Mouse (Mus musculus): Measurements from ENCODE around the gene Plekhd1. TPM values are rescaled to one million over a fixed set of nuclear protein-coding genes. Genes with fewer than 3 reads are reported as not detected.
A peak's percentile ranks its signal among the peaks of the same experiment; 100 is the strongest.

The Plekhd1 gene
- 7.4 and 8.8 TPM in 2 replicates for polyA plus RNA-seq (2012; rRNA removed)

DNA sequence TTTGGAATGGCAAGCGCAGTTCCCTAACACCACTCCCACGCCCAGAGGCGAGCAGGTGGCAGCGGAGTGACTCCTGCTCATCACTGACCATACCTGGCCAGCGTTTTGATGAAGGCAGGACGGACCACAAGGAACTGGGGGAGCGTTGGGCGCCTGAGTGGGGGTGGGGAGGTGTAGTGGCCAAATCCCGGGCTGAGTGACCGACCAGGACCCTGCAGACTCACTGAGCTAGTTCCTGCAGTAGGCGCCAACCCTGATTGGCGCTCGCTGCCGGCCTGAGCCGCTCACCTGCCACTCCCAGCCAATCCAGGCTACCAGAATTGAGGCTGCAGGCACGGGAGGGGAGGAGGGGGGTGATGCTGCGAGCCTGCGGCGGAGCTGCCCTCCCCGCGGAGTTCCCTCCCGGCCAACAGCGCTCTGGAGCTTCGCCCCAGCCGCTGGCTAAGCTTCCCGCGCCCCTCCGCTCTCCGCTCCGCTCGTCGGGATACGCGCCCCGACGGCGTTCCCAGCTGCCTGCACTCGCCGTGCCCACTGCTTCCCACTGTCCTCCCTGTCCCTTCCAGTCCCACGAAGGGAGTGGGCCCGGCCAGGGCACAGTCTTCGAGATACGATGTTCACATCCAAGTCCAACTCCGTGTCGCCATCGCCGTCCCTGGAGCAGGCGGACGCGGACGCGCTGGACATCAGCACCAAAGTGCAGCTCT is at the start of gene Plekhd1:
Gene Plekhd1, plus strand, starts transcription at position 323 of the 704 bp plus-strand sequence.
- Histone ChIP-seq H3K4me1 (ENCODE audit: control insufficient read depth, insufficient read depth, low read length) (0 out of 2 replicates have a peak, but pooled peaks cover 2% of the 10 kb centered on the region), H3K27me3 (replicated peaks; ENCODE audit: control insufficient read depth, insufficient read depth, low read length) (no peaks in the 10 kb centered on the region), H3K27ac (ENCODE audit: insufficient read depth, low read depth, low read length) (peak within 1 kb of the TSS; percentile 22), H3K36me3 (ENCODE audit: control insufficient read depth, insufficient read depth, low read length) (no peaks in the 10 kb centered on the region), H3K4me3 (ENCODE audit: insufficient read depth, low read depth, low read length) (peak within 1 kb of the TSS; percentile 51)
- peak; percentile 82 for DNase-seq
- 2% methylated on average over 51 of the region's 52 CpGs for WGBS
- TF ChIP-seq POLR2A (IDR thresholded peaks at IDR 0.05; ENCODE audit: low read depth, low read length): no peak
- TF ChIP-seq CTCF (conservative IDR thresholded peaks at IDR 0.05; ENCODE audit: insufficient read depth, insufficient read length, low read depth, low read length): no peak

- peak; percentile 67 for DNase-seq
- peak overlapping the region; percentile 76 for H3K4me3 ChIP-seq (ENCODE audit: insufficient read depth, low read depth, low read length)
- H3K27ac ChIP-seq (ENCODE audit: insufficient read depth, low read depth, low read length): no peak overlapping the region
- H3K27me3 ChIP-seq (replicated peaks; ENCODE audit: control insufficient read depth, insufficient read depth, low read length): no peaks in the 10 kb centered on the region
- WGBS: 2% methylated on average over 48 of the region's 48 CpGs
- H3K36me3 ChIP-seq (ENCODE audit: control insufficient read depth, insufficient read depth, low read length): no peaks in the 10 kb centered on the region
- TF ChIP-seq CTCF (conservative IDR thresholded peaks at IDR 0.05; ENCODE audit: insufficient read depth, insufficient read length, low read depth, low read length) (peak; percentile 71), POLR2A (IDR thresholded peaks at IDR 0.05; ENCODE audit: low read depth, low read length) (no peak)
- H3K4me1 ChIP-seq (ENCODE audit: control insufficient read depth, insufficient read depth, low read length): peaks cover 17% of the 10 kb centered on the region
These were observed 49.4 kb upstream of the Plekhd1 start for GRCm38 (mm10) chr12:80642725-80643692.

- Histone ChIP-seq H3K27me3 (replicated peaks; ENCODE audit: control insufficient read depth, insufficient read depth, low read length) (no peaks in the 10 kb centered on the region), H3K27ac (ENCODE audit: insufficient read depth, low read depth, low read length) (peak within 1 kb of the TSS; percentile 69), H3K36me3 (ENCODE audit: control insufficient read depth, insufficient read depth, low read length) (no peaks in the 10 kb centered on the region), H3K4me3 (ENCODE audit: insufficient read depth, low read depth, low read length) (peak within 1 kb of the TSS; percentile 76), H3K4me1 (ENCODE audit: control insufficient read depth, insufficient read depth, low read length) (peaks cover 17% of the 10 kb centered on the region)
- DNase-seq: peak; percentile 97
- under 1% methylated on average over 50 of the region's 50 CpGs for WGBS
- TF ChIP-seq POLR2A (IDR thresholded peaks at IDR 0.05; ENCODE audit: low read depth, low read length): peak; percentile 36
- TF ChIP-seq CTCF (conservative IDR thresholded peaks at IDR 0.05; ENCODE audit: insufficient read depth, insufficient read length, low read depth, low read length): 0 out of 2 replicates have a peak, but pooled peaks have one; percentile 15
These were observed 48.5 kb upstream of the Plekhd1 start, which contains the start of the genes Slc39a9 and Erh for GRCm38 (mm10) chr12:80643693-80644505. Gene Slc39a9 (plus strand): TSS chr12:80643883. Gene Erh (minus strand): TSS chr12:80644341.

GRCm38 (mm10) chr12:80644506-80644868 is 47.9 kb upstream of the Plekhd1 start:
- H3K27ac ChIP-seq (ENCODE audit: insufficient read depth, low read depth, low read length): no peak overlapping the region
- DNase-seq: no peak

GRCm38 (mm10) chr12:80646377-80646776 is 46.0 kb upstream of the Plekhd1 start:
- no peak overlapping the region for H3K4me3 ChIP-seq (ENCODE audit: insufficient read depth, low read depth, low read length)

More at GRCm38 (mm10) chr12:80644506-80644868, 47.9 kb upstream of the Plekhd1 start:
- no peak for TF ChIP-seq CTCF (conservative IDR thresholded peaks at IDR 0.05; ENCODE audit: insufficient read depth, insufficient read length, low read depth, low read length)
- TF ChIP-seq POLR2A (IDR thresholded peaks at IDR 0.05; ENCODE audit: low read depth, low read length): no peak
- H3K4me1 ChIP-seq (ENCODE audit: control insufficient read depth, insufficient read depth, low read length): peaks cover 17% of the 10 kb centered on the region
- H3K27me3 ChIP-seq (replicated peaks; ENCODE audit: control insufficient read depth, insufficient read depth, low read length): no peaks in the 10 kb centered on the region
- H3K4me3 ChIP-seq (ENCODE audit: insufficient read depth, low read depth, low read length): peak overlapping the region; percentile 76
- H3K36me3 ChIP-seq (ENCODE audit: control insufficient read depth, insufficient read depth, low read length): no peaks in the 10 kb centered on the region
- 2% methylated on average over 18 of the region's 18 CpGs for WGBS

GRCm38 (mm10) chr12:80653951-80654658 is 38.3 kb upstream of the Plekhd1 start:
- TF ChIP-seq POLR2A (IDR thresholded peaks at IDR 0.05; ENCODE audit: low read depth, low read length) (no peak), CTCF (conservative IDR thresholded peaks at IDR 0.05; ENCODE audit: insufficient read depth, insufficient read length, low read depth, low read length) (no peak)
- Histone ChIP-seq H3K4me3 (ENCODE audit: insufficient read depth, low read depth, low read length) (no peak overlapping the region), H3K36me3 (ENCODE audit: control insufficient read depth, insufficient read depth, low read length) (no peaks in the 10 kb centered on the region), H3K27ac (ENCODE audit: insufficient read depth, low read depth, low read length) (peak overlapping the region; percentile 37; the same call in 1 of the 2 replicates), H3K4me1 (ENCODE audit: control insufficient read depth, insufficient read depth, low read length) (peaks cover 7% of the 10 kb centered on the region), H3K27me3 (replicated peaks; ENCODE audit: control insufficient read depth, insufficient read depth, low read length) (no peaks in the 10 kb centered on the region)
- 55% methylated on average over 7 of the region's 7 CpGs for WGBS
- peak; percentile 65 for DNase-seq

More at GRCm38 (mm10) chr12:80646377-80646776, 46.0 kb upstream of the Plekhd1 start:
- Histone ChIP-seq H3K27me3 (replicated peaks; ENCODE audit: control insufficient read depth, insufficient read depth, low read length) (no peaks in the 10 kb centered on the region), H3K27ac (ENCODE audit: insufficient read depth, low read depth, low read length) (no peak overlapping the region), H3K4me1 (ENCODE audit: control insufficient read depth, insufficient read depth, low read length) (peaks cover 17% of the 10 kb centered on the region), H3K36me3 (ENCODE audit: control insufficient read depth, insufficient read depth, low read length) (no peaks in the 10 kb centered on the region)
- TF ChIP-seq CTCF (conservative IDR thresholded peaks at IDR 0.05; ENCODE audit: insufficient read depth, insufficient read length, low read depth, low read length): no peak
- no peak for TF ChIP-seq POLR2A (IDR thresholded peaks at IDR 0.05; ENCODE audit: low read depth, low read length)
- 45% methylated on average over 3 of the region's 3 CpGs for WGBS
- no peak for DNase-seq
